Mouse (Mus musculus) kidney, embryonic 15.5 days (tissue): ENCODE results near the gene Orm3. TPM values are rescaled to one million over a fixed set of nuclear protein-coding genes. Genes with fewer than 3 reads are reported as not detected.
A peak's percentile ranks its signal among the peaks of the same experiment; 100 is the strongest.

Experiments
- ATAC-seq: fragments of 200-750 bp; cut with Nextera tagmentation; replicated peaks from 2 replicates; pipeline ENCODE4 v1.8.0; 2017; ENCODE audit warnings: moderate TSS enrichment; ENCODE audit not compliant: low FRiP score
- H3K27ac ChIP-seq: fragments of 300-500 bp; sonication (generic); 2 replicates; pipeline ENCODE4 v1.5.1; 2015; ENCODE audit warnings: mild to moderate bottlenecking, inconsistent platforms
- H3K27me3 ChIP-seq: fragments of 300-500 bp; sonication (generic); 2 replicates; pipeline ENCODE4 v1.6.1; 2015; ENCODE audit warnings: inconsistent platforms
- H3K36me3 ChIP-seq: fragments of 300-500 bp; sonication (generic); 2 replicates; pipeline ENCODE4 v1.6.1; 2015; ENCODE audit warnings: inconsistent platforms
- H3K4me1 ChIP-seq: fragments of 300-500 bp; sonication (generic); 2 replicates; pipeline ENCODE4 v1.6.1; 2015; ENCODE audit warnings: inconsistent platforms
- H3K4me2 ChIP-seq: fragments of 300-500 bp; sonication (generic); 2 replicates; pipeline ENCODE4 v1.6.1; 2015; ENCODE audit warnings: moderate library complexity, mild to moderate bottlenecking, inconsistent platforms
- H3K4me3 ChIP-seq: fragments of 300-500 bp; sonication (generic); replicated peaks from 2 replicates; pipeline ENCODE4 v1.5.1; 2015; ENCODE audit warnings: mild to moderate bottlenecking, inconsistent platforms
- H3K9ac ChIP-seq: fragments of 300-500 bp; sonication (generic); 2 replicates; pipeline ENCODE4 v1.6.1; 2015; ENCODE audit warnings: mild to moderate bottlenecking, inconsistent platforms
- H3K9me3 ChIP-seq: fragments of 300-500 bp; sonication (generic); replicated peaks from 2 replicates; pipeline ENCODE4 v1.6.1; 2016; ENCODE audit warnings: inconsistent platforms
- WGBS: fragments of 180-500 bp; shearing (Covaris S2); methylation state at CpG from one replicate; pipeline ENCODE4 v1.1.7; 2015; ENCODE audit warnings: mixed read lengths; 5-methylcytosine and 5-hydroxymethylcytosine counted together
- polyA plus RNA-seq: library from polyadenylated mRNA; unstranded; fragments of >200 nt; fragmentation: Nextera tagmentation; extraction: Ambion mirVana; gene quantifications from 2 replicates; pipeline ENCODE4 v1.2.1, GENCODE M21; 2015

Orm3 gene
- polyA plus RNA-seq, 1 experiment from 2014 or later: not detected

- ATAC-seq: 0 out of 2 replicates have a peak, but pooled peaks have one; percentile 31
Observed at GRCm38 (mm10) chr4:63374331-63374730, 18.4 kb downstream of the Orm3 start.

DNA sequence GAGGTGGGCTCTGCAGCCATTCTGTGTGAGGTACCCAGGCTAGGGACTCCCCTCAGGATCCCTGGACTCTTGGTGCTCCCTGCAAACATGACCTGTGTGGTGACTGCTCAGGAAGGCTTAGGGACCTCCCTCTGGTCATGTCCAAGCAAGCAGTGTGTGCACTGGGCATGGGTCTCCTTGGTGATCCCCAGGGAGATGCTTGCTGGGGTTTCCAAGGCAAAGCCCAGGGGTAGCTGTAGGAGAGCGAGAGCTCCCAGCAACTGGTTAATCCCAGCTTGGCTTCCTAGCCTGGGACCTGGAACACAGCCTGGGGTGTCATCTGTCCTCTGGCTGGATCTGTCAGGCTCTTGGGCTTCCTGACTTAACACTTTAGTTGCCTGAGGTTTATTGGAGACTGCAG is 19.4 kb downstream of the Orm3 start:
- H3K36me3 ChIP-seq: peaks cover 89% of the 10 kb centered on the region

More at GRCm38 (mm10) chr4:63374331-63374730, 18.4 kb downstream of the Orm3 start:
- Histone ChIP-seq H3K9ac (no peak overlapping the region), H3K4me1 (no peaks in the 10 kb centered on the region), H3K36me3 (peaks cover 89% of the 10 kb centered on the region), H3K27ac (no peak overlapping the region), H3K27me3 (no peaks in the 10 kb centered on the region), H3K4me2 (no peak overlapping the region), H3K4me3 (no peak overlapping the region), H3K9me3 (no peaks in the 10 kb centered on the region)
- WGBS: 61% methylated on average over 12 of the region's 12 CpGs

GRCm38 (mm10) chr4:63377483-63377882 is 21.5 kb downstream of the Orm3 start:
- H3K4me3 ChIP-seq: no peak overlapping the region
- no peak overlapping the region for H3K27ac ChIP-seq
- ATAC-seq: no peak
- no peak overlapping the region for H3K9ac ChIP-seq
- H3K4me1 ChIP-seq: no peaks in the 10 kb centered on the region
- H3K36me3 ChIP-seq: peaks cover 96% of the 10 kb centered on the region
- WGBS: 76% methylated on average over 7 of the region's 7 CpGs
- no peaks in the 10 kb centered on the region for H3K27me3 ChIP-seq
- H3K9me3 ChIP-seq: no peaks in the 10 kb centered on the region
- H3K4me2 ChIP-seq: no peak overlapping the region

More for the DNA sequence above, 19.4 kb downstream of the Orm3 start:
- Histone ChIP-seq H3K27me3 (no peaks in the 10 kb centered on the region), H3K4me1 (no peaks in the 10 kb centered on the region), H3K4me3 (no peak overlapping the region), H3K9ac (no peak overlapping the region), H3K9me3 (no peaks in the 10 kb centered on the region), H3K4me2 (no peak overlapping the region), H3K27ac (no peak overlapping the region)
- no peak for ATAC-seq
- 93% methylated on average over 1 of the region's 1 CpGs for WGBS

DNA sequence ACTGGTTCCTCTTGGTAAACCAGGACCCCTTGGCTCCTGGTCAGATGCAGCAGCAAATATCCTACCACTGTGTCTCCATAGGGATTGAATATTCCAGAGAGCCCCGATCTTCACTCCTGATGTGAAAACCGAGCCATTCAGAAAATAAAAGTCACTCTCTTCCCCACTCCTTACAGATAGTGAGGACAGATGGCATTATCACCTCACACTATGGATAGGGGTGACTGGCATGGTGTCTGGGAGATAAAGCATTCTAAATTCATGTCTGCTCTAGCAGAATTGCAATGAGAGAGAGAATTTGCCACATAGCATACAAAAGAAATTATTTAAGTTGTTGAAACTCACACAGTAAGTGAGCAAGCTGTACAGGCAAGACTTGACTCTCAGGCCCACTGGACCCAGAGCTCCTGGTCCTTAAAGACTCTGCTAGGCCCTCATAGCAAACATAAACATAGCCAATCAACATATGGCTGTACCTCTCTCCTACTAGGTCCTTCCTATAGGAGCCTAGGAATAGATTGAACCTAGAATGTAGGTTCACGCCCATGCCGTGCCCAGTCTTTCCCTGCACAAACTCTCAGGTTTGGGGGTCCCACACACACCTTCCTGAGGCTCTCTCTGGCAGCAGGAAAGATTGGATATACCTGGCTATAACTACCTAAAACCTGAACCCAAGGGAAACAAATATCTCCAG is 26.9 kb downstream of the Orm3 start:
- no peak overlapping the region for H3K27ac ChIP-seq
- H3K4me1 ChIP-seq: no peaks in the 10 kb centered on the region
- no peak overlapping the region for H3K4me2 ChIP-seq
- H3K9me3 ChIP-seq: no peaks in the 10 kb centered on the region
- ATAC-seq: no peak
- no peaks in the 10 kb centered on the region for H3K27me3 ChIP-seq
- no peak overlapping the region for H3K4me3 ChIP-seq
- 84% methylated on average over 4 of the region's 4 CpGs for WGBS
- no peak overlapping the region for H3K9ac ChIP-seq
- H3K36me3 ChIP-seq: peaks cover 84% of the 10 kb centered on the region

- no peak overlapping the region for H3K27ac ChIP-seq
- H3K4me3 ChIP-seq: no peak overlapping the region
- H3K36me3 ChIP-seq: peaks cover 82% of the 10 kb centered on the region
- ATAC-seq: no peak
- no peak overlapping the region for H3K4me2 ChIP-seq
- no peaks in the 10 kb centered on the region for H3K9me3 ChIP-seq
- H3K9ac ChIP-seq: no peak overlapping the region
- H3K27me3 ChIP-seq: no peaks in the 10 kb centered on the region
- no peaks in the 10 kb centered on the region for H3K4me1 ChIP-seq
- 75% methylated on average over 12 of the region's 12 CpGs for whole genome bisulfite sequencing
Observed at GRCm38 (mm10) chr4:63383474-63383873, 27.5 kb downstream of the Orm3 start.

GRCm38 (mm10) chr4:63384262-63384661 is 28.3 kb downstream of the Orm3 start:
- WGBS: 95% methylated on average over 4 of the region's 4 CpGs
- no peaks in the 10 kb centered on the region for H3K9me3 ChIP-seq
- H3K36me3 ChIP-seq: peaks cover 74% of the 10 kb centered on the region
- H3K4me1 ChIP-seq: 0 out of 2 replicates have a peak, but pooled peaks cover under 1% of the 10 kb centered on the region
- no peak overlapping the region for H3K27ac ChIP-seq
- no peaks in the 10 kb centered on the region for H3K27me3 ChIP-seq
- H3K4me2 ChIP-seq: no peak overlapping the region
- no peak overlapping the region for H3K4me3 ChIP-seq
- H3K9ac ChIP-seq: no peak overlapping the region
- no peak for ATAC-seq

- WGBS: 86% methylated on average over 3 of the region's 3 CpGs
- Histone ChIP-seq H3K9me3 (no peaks in the 10 kb centered on the region), H3K27ac (no peak overlapping the region), H3K27me3 (no peaks in the 10 kb centered on the region), H3K9ac (no peak overlapping the region), H3K36me3 (peaks cover 65% of the 10 kb centered on the region), H3K4me1 (0 out of 2 replicates have a peak, but pooled peaks cover 2% of the 10 kb centered on the region), H3K4me2 (no peak overlapping the region), H3K4me3 (no peak overlapping the region)
- ATAC-seq: no peak
Observed at GRCm38 (mm10) chr4:63385253-63385652, 29.3 kb downstream of the Orm3 start.

DNA sequence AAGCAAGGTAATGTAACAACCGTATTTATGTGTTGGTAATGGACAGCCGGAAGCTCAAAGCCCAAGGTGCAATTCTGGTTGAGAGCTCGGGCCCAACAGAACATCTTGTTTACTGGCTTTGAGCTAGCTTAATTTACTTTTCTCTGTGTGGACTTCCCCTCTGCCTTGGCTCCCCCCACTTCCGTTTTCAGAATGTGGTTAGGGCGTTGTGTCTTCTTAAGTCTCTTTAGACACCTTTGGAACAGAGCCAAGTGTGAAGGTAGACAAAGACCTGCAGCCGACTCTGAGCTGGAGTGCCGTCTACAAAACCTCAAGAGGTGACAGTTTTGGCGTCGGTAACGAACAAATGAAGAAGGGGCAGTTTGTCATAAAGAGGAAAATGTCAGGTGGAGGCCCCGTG is 29.8 kb downstream of the Orm3 start:
- ATAC-seq: no peak
- Histone ChIP-seq H3K27ac (no peak overlapping the region), H3K4me3 (no peak overlapping the region), H3K9ac (no peak overlapping the region), H3K4me1 (0 out of 2 replicates have a peak, but pooled peaks cover 2% of the 10 kb centered on the region), H3K27me3 (no peaks in the 10 kb centered on the region), H3K4me2 (no peak overlapping the region), H3K9me3 (no peaks in the 10 kb centered on the region), H3K36me3 (peaks cover 65% of the 10 kb centered on the region)
- WGBS: 72% methylated on average over 11 of the region's 11 CpGs

GRCm38 (mm10) chr4:63388029-63388428 is 32.1 kb downstream of the Orm3 start:
- Histone ChIP-seq H3K4me1 (0 out of 2 replicates have a peak, but pooled peaks cover 2% of the 10 kb centered on the region), H3K36me3 (peaks cover 54% of the 10 kb centered on the region), H3K4me3 (no peak overlapping the region), H3K9ac (no peak overlapping the region), H3K4me2 (no peak overlapping the region), H3K27ac (no peak overlapping the region), H3K9me3 (no peaks in the 10 kb centered on the region), H3K27me3 (no peaks in the 10 kb centered on the region)
- 86% methylated on average over 6 of the region's 6 CpGs for WGBS
- ATAC-seq: no peak

GRCm38 (mm10) chr4:63389121-63389886 is 33.3 kb downstream of the Orm3 start:
- Histone ChIP-seq H3K4me1 (0 out of 2 replicates have a peak, but pooled peaks cover 2% of the 10 kb centered on the region), H3K27me3 (no peaks in the 10 kb centered on the region), H3K9me3 (no peaks in the 10 kb centered on the region), H3K4me2 (no peak overlapping the region), H3K27ac (no peak overlapping the region), H3K4me3 (no peak overlapping the region), H3K36me3 (peaks cover 52% of the 10 kb centered on the region), H3K9ac (no peak overlapping the region)
- ATAC-seq: no peak; the same call in 1 of the 2 replicates
- WGBS: 57% methylated on average over 8 of the region's 8 CpGs

- Histone ChIP-seq H3K27ac (no peak overlapping the region), H3K9me3 (no peaks in the 10 kb centered on the region), H3K4me1 (0 out of 2 replicates have a peak, but pooled peaks cover 2% of the 10 kb centered on the region), H3K4me2 (no peak overlapping the region), H3K36me3 (peaks cover 57% of the 10 kb centered on the region), H3K9ac (no peak overlapping the region), H3K27me3 (no peaks in the 10 kb centered on the region), H3K4me3 (no peak overlapping the region)
- WGBS: 72% methylated on average over 11 of the region's 11 CpGs
- ATAC-seq: no peak
Observed at GRCm38 (mm10) chr4:63389887-63390528, 34.0 kb downstream of the Orm3 start.

DNA sequence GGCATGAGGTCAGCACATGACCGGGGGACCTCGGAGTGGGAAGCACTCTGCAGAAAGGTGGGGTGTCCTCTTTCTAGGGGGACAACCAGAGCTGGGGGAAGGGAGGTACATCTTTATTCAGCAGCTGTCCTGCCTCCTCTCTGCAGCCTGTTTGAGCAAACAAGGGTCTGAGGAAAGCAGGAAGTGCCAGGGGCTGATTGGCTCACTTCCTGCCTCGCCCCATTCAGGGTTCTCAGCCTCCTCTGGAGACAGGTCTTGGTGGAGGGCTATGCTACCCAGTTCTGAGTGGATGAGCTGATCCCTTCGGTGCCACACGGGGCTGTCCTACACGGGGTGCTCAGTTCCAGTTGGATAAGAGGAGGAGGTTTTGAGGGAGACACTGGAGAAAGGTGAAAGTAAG is 35.4 kb downstream of the Orm3 start:
- Histone ChIP-seq H3K27me3 (no peaks in the 10 kb centered on the region), H3K4me3 (no peak overlapping the region), H3K27ac (no peak overlapping the region), H3K4me2 (no peak overlapping the region), H3K4me1 (0 out of 2 replicates have a peak, but pooled peaks cover 2% of the 10 kb centered on the region), H3K36me3 (peaks cover 51% of the 10 kb centered on the region), H3K9me3 (no peaks in the 10 kb centered on the region), H3K9ac (no peak overlapping the region)
- ATAC-seq: 0 out of 2 replicates have a peak, but pooled peaks have one; percentile 23
- WGBS: 80% methylated on average over 6 of the region's 6 CpGs
